Mouse (Mus musculus): ENCODE results near the gene Sema3e. TPM values are rescaled to one million over a fixed set of nuclear protein-coding genes. Genes with fewer than 3 reads are reported as not detected.

Gene Sema3e
- polyA plus RNA-seq, 1 experiment from 2014 or later = 2.0 TPM

DNA sequence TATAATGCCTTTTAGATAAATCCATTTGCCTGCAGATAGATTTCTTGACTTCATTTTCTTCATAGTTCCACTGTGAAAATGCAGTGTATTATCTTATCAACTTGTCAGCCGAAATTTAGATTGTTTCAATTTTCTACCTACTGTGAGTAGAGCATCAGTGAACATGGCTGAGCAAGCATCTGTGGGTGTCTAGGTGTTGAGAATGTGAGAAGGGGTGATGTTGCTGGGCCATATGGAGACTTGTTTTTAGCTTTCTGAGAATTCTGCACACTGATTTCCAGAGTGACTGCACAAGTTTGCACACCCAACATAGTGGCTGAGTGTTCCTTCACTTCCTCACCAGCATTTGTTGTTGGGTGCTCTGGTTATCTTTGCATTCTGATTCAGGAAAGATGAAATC lies 71.1 kb downstream of the Sema3e start:
- H3K36me3 ChIP-seq = no peaks in the 10 kb centered on the region
- no peak for DNase-seq (ENCODE audit: low spot score)
- no peak overlapping the region for H3K4me3 ChIP-seq
- H3K9me3 ChIP-seq = no peaks in the 10 kb centered on the region
- 0 out of 2 replicates have a peak, but pooled peaks cover 6% of the 10 kb centered on the region for H3K4me1 ChIP-seq (replicated peaks)
- no peak overlapping the region for H3K27ac ChIP-seq
- WGBS = 88% methylated on average over 1 of the region's 1 CpGs
- no peaks in the 10 kb centered on the region for H3K27me3 ChIP-seq (ENCODE audit: insufficient read depth, poor library complexity, severe bottlenecking)

DNA sequence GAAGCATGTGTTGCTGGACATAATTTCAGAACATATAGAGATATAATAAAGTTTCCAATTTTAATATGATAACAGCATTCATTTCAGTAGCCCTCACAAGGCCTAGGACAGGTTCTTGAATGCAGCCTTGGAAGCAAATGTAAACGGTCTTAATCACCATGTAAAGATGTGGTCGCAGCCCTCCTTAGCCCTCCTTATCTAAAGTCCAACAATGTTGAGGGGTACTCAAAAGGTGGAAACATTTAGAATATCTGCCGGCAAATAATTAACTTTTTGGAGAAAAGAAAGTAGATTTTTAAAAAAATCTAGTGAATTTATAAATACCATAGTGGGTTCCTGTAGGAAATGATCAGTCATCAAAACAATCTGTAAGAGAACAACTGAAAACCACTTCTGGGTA lies 73.6 kb downstream of the Sema3e start:
- WGBS = 92% methylated on average over 3 of the region's 3 CpGs
- Histone ChIP-seq H3K9me3 (no peaks in the 10 kb centered on the region), H3K4me1 (replicated peaks) (no peaks in the 10 kb centered on the region), H3K36me3 (no peaks in the 10 kb centered on the region), H3K4me3 (no peak overlapping the region), H3K27ac (no peak overlapping the region), H3K27me3 (ENCODE audit: insufficient read depth, poor library complexity, severe bottlenecking) (no peaks in the 10 kb centered on the region)
- DNase-seq (ENCODE audit: low spot score) = no peak

DNA sequence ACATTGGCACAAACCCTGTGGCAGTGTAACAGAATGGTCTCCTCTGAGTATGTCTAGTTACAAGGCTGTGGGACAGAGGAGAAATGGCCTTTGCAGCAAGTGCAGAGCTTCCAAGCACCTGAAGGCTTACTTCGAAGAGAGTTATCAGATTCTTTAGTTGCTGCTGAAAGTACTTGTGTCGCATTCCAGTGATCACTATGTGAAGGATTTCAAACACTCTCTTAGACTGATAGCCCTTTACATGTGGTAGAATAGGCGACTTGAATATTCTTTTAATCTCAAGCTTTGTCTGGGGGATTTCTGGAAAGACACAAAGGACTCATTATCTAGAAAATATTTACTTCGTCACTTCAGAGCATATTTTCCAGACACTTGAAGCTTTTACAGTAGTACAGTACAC lies 82.3 kb downstream of the Sema3e start:
- WGBS = 90% methylated on average over 4 of the region's 4 CpGs
- Histone ChIP-seq H3K27ac (no peak overlapping the region), H3K4me3 (no peak overlapping the region), H3K9me3 (no peaks in the 10 kb centered on the region), H3K27me3 (ENCODE audit: insufficient read depth, poor library complexity, severe bottlenecking) (no peaks in the 10 kb centered on the region), H3K36me3 (no peaks in the 10 kb centered on the region), H3K4me1 (replicated peaks) (no peaks in the 10 kb centered on the region)
- no peak for DNase-seq (ENCODE audit: low spot score)

DNA sequence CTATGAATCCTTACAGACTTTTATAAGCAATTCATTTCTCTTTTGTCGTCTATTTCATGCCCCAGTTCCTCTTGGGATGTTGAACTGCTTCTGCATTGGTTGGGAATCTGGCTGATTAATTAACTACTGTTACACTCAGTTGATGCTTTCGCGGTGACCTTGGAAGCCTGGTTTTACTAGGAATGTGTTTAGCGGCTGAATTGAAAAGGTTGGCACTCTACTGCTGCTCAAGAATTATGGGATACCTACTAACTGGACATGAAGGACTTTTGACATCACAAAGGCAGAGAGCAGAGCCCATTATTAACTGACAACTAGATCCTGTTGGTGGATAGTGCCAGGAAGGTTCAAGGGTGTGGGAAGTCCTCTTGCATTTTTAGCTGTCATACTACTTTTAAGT lies 83.9 kb downstream of the Sema3e start:
- Histone ChIP-seq H3K27me3 (ENCODE audit: insufficient read depth, poor library complexity, severe bottlenecking) (no peaks in the 10 kb centered on the region), H3K4me1 (replicated peaks) (no peaks in the 10 kb centered on the region), H3K9me3 (no peaks in the 10 kb centered on the region), H3K4me3 (no peak overlapping the region), H3K36me3 (no peaks in the 10 kb centered on the region), H3K27ac (no peak overlapping the region)
- 92% methylated on average over 4 of the region's 4 CpGs for WGBS
- DNase-seq (ENCODE audit: low spot score) = no peak

DNA sequence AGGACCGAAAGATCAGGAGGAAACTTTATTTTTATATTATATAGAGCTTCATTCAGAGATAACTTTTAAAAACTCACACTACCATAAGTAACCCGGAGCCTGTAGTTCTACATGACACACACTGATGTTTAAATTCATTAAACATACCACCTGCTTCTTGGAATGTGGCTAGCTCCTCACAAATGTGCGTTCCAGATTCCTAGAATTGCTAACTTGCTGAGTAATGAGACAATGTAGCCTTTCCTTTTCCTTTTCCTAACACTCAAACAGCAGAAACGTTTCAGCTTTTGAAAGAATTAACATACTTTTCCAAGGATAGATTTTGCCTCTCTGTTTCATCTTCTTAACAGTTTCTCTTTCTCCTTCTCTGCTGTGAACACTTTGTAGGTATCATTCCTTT lies 86.3 kb downstream of the Sema3e start:
- H3K36me3 ChIP-seq = no peaks in the 10 kb centered on the region
- H3K9me3 ChIP-seq = no peaks in the 10 kb centered on the region
- H3K4me3 ChIP-seq = no peak overlapping the region
- no peaks in the 10 kb centered on the region for H3K27me3 ChIP-seq (ENCODE audit: insufficient read depth, poor library complexity, severe bottlenecking)
- no peak overlapping the region for H3K27ac ChIP-seq
- no peak for DNase-seq (ENCODE audit: low spot score)
- no peaks in the 10 kb centered on the region for H3K4me1 ChIP-seq (replicated peaks)
- 81% methylated on average over 4 of the region's 4 CpGs for WGBS

DNA sequence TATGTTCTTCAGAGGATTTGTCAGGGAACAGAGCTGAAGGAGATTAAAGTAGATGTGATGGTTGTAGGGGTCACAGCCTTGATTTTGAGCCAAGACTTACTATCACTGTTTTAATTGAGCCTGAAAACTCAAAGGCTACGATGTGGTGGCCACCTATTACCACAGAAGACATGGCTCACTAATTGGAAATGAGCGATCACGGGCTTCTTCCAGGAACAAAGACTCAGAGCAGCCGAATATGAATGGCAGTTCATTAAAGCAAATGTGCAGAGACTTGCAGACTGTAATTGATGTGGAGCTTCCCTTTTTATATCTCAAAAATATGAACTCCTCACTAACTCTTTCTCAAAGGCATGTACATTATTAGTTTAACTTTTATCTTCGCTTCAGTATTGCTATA lies 96.8 kb downstream of the Sema3e start:
- H3K27ac ChIP-seq = no peak overlapping the region
- H3K36me3 ChIP-seq = no peaks in the 10 kb centered on the region
- no peaks in the 10 kb centered on the region for H3K27me3 ChIP-seq (ENCODE audit: insufficient read depth, poor library complexity, severe bottlenecking)
- H3K9me3 ChIP-seq = no peaks in the 10 kb centered on the region
- no peaks in the 10 kb centered on the region for H3K4me1 ChIP-seq (replicated peaks)
- DNase-seq (ENCODE audit: low spot score) = no peak
- 84% methylated on average over 5 of the region's 5 CpGs for WGBS
- no peak overlapping the region for H3K4me3 ChIP-seq

DNA sequence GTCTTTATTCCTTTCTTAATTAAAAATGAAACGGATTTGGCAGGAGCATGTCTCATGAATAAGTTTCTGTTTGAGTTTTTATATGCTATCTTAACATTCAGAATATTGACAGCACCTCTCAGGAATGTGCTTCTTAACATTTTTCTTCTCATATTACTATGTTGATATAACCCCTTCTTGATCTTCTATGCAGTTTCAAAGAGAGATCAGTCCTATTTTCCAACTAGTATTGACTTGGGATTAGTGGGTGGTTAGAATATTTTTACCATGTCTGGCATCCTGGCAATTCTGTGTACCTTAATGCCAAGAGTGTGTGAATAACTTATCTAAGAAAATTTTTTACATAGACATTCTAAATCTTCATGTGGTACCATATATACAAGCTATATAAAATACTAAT lies 101.5 kb downstream of the Sema3e start:
- DNase-seq (ENCODE audit: low spot score) = no peak
- Histone ChIP-seq H3K4me1 (replicated peaks) (no peaks in the 10 kb centered on the region), H3K27me3 (ENCODE audit: insufficient read depth, poor library complexity, severe bottlenecking) (no peaks in the 10 kb centered on the region), H3K36me3 (no peaks in the 10 kb centered on the region), H3K27ac (no peak overlapping the region), H3K4me3 (no peak overlapping the region), H3K9me3 (no peaks in the 10 kb centered on the region)
- WGBS = 71% methylated on average over 1 of the region's 1 CpGs

DNA sequence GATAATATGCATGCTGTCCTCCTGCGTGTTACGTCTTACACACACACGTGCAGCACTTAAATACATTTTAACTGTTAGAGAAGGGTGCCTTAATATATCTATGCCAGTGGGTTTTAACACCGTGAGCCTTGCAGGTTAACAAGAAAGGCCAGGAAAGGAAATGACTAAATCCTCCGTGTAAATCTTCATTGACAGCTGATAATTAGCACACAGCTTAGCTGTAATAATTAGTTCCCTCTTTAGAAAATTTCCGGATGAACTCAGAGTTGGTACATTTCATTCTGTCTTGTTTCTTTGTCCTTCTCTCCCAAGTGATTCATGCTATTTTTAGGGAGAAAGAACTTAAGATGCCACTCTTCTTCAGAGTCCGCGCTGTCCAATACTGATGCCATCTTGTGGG lies 110.9 kb downstream of the Sema3e start:
- no peaks in the 10 kb centered on the region for H3K36me3 ChIP-seq
- H3K27ac ChIP-seq = no peak overlapping the region
- no peak for DNase-seq (ENCODE audit: low spot score)
- no peak overlapping the region for H3K4me3 ChIP-seq
- no peaks in the 10 kb centered on the region for H3K27me3 ChIP-seq (ENCODE audit: insufficient read depth, poor library complexity, severe bottlenecking)
- no peaks in the 10 kb centered on the region for H3K4me1 ChIP-seq (replicated peaks)
- WGBS = 85% methylated on average over 8 of the region's 8 CpGs
- no peaks in the 10 kb centered on the region for H3K9me3 ChIP-seq

DNA sequence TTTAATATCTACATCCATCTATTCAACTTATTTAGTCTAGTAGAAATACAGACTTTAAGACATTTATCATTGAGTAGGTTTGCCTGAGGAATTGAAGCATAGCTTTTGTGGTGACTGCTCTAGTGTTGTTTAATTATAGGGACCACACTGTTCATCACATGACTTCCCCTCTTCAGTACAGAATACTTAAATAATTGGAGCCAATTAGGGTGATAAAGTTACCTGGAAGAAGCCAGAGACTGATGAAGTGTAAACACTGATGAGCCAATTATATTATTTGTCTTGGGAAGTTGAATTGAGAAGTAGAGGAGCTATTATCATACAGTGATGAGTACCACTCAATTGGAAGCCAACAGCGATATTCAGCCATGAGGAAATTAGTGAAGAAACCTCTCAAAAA lies 113.6 kb downstream of the Sema3e start:
- WGBS = 89% methylated on average over 1 of the region's 1 CpGs
- no peak for DNase-seq (ENCODE audit: low spot score)

DNA sequence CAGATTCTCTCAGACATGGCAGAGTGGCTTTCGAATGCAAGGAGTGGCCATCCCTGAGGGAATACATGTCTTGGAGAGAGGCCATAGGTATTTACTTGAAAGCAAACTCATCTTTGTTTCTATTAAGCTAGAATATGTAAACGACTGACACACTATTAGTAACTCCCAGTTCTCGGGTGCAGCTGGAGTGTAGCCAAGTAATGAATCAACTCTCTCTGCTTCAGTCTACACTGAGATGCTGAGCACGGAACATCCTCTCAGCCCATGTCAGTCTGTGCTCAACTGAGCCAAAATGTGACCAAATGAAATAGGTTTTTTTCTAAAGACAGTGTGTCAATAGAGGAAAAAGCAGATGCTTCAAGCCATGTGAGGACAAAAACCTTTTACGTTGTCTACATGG lies 137.5 kb downstream of the Sema3e start:
- no peaks in the 10 kb centered on the region for H3K9me3 ChIP-seq
- H3K4me1 ChIP-seq (replicated peaks) = no peaks in the 10 kb centered on the region
- no peaks in the 10 kb centered on the region for H3K27me3 ChIP-seq (ENCODE audit: insufficient read depth, poor library complexity, severe bottlenecking)
- DNase-seq (ENCODE audit: low spot score) = no peak
- 91% methylated on average over 5 of the region's 5 CpGs for WGBS
- no peak overlapping the region for H3K27ac ChIP-seq
- no peaks in the 10 kb centered on the region for H3K36me3 ChIP-seq
- no peak overlapping the region for H3K4me3 ChIP-seq

More for the DNA sequence above, 113.6 kb downstream of the Sema3e start:
- H3K4me1 ChIP-seq (replicated peaks) = no peaks in the 10 kb centered on the region
- H3K27me3 ChIP-seq (ENCODE audit: insufficient read depth, poor library complexity, severe bottlenecking) = no peaks in the 10 kb centered on the region
- no peaks in the 10 kb centered on the region for H3K36me3 ChIP-seq
- H3K4me3 ChIP-seq = no peak overlapping the region
- no peaks in the 10 kb centered on the region for H3K9me3 ChIP-seq
- H3K27ac ChIP-seq = no peak overlapping the region

DNA sequence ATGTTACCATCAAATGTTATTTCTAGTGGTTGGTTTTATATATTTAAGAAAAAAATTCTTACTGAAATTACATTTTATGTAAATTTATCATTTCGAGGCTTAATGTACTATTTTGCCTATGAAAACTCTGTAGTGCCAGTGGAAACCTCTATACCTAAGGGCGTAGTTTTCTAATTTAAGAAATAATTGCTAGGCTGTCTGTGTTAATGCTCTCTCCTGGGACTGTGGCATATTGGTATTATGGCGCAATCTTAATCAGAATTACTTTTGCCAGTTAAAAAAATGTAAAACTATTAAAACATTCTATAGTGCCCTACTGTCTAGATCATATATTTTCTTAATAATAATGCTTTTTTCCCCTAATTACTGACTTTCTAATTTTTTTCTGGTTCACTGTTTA lies 138.2 kb downstream of the Sema3e start:
- no peaks in the 10 kb centered on the region for H3K36me3 ChIP-seq
- no peak for DNase-seq (ENCODE audit: low spot score)
- 93% methylated on average over 3 of the region's 3 CpGs for WGBS
- H3K27me3 ChIP-seq (ENCODE audit: insufficient read depth, poor library complexity, severe bottlenecking) = no peaks in the 10 kb centered on the region
- no peaks in the 10 kb centered on the region for H3K4me1 ChIP-seq (replicated peaks)
- no peak overlapping the region for H3K27ac ChIP-seq
- no peaks in the 10 kb centered on the region for H3K9me3 ChIP-seq
- H3K4me3 ChIP-seq = no peak overlapping the region

DNA sequence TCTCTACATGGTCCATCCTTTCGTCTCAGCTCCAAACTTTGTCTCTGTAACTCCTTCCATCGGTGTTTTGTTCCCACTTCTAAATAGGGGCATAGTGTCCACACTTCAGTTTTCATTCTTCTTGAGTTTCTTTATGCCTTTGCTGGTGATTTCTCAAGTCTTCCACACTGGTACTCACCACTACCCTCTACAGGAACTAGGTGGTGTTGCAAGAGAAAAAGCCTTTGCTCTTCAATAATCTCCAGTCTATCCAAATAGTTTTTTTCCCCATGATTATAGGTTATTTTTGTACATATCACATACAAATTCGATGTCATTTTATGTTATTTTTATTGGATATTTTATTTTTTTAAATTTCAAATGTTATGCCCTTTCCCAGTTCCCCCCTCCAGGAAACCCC lies 142.7 kb downstream of the Sema3e start:
- Histone ChIP-seq H3K27ac (no peak overlapping the region), H3K9me3 (no peaks in the 10 kb centered on the region), H3K27me3 (ENCODE audit: insufficient read depth, poor library complexity, severe bottlenecking) (no peaks in the 10 kb centered on the region), H3K4me3 (no peak overlapping the region), H3K4me1 (replicated peaks) (no peaks in the 10 kb centered on the region), H3K36me3 (no peaks in the 10 kb centered on the region)
- WGBS = 63% methylated on average over 3 of the region's 3 CpGs
- DNase-seq (ENCODE audit: low spot score) = no peak

DNA sequence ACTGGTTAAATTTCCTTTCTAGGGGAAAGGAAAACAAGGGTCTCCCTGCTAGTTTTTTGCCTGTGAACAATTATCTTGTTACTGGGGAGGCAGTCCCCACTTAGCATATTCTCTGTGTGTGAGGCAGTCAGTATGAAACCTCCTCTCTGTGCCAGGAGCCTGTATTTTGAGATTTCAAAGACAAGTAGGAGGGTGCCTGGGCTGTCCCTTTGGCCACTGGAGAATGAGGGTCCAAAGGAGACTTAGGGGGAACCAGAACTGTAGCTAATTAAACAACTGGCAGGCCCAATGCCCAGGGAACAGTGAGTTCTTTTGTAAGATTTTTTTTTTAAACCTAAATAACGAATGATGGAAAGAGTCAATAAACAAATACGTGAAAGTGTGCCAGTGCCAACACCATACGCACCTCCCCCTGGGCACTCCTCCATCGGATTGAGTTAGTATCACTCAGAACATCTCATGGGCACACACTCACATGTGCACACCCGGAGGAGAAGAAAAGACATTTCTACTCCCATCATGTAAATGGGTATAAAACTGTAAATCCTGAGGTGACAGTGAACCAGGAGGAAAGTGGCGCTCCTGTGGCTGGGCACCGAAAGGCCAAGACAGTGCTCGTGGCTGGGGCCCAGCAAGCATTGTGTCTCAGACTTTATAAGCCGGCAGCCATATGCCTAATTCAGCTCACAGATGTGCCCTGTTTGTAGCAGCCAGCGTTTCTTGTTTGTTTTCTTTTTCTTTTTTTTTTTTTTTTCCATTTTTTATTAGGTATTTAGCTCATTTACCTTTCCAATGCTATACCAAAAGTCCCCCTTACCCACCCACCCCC lies 148.5 kb downstream of the Sema3e start:
- Histone ChIP-seq H3K4me3 (no peak overlapping the region), H3K36me3 (no peaks in the 10 kb centered on the region), H3K9me3 (no peaks in the 10 kb centered on the region), H3K4me1 (replicated peaks) (no peaks in the 10 kb centered on the region), H3K27ac (no peak overlapping the region), H3K27me3 (ENCODE audit: insufficient read depth, poor library complexity, severe bottlenecking) (no peaks in the 10 kb centered on the region)
- 91% methylated on average over 10 of the region's 10 CpGs for WGBS
- no peak for DNase-seq (ENCODE audit: low spot score)

DNA sequence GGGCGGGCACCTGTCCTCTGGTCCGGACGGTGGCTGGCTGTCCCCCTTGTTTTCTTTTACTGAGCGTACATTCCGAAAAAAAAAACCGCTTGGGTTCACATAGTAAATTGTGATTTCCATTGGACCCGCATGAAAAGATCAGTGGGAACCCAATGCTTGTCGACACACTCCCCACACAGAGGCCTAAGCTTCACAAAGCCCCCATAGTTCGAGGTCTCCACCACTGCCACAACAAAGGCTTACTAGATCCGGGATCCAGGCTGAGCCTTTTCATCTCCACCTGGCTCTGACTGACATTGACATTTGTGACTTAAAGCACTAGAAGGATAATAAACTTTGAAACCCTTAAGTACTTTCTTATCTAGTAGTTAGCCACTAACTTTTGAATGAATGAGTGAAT lies 155.5 kb downstream of the Sema3e start:
- no peaks in the 10 kb centered on the region for H3K4me1 ChIP-seq (replicated peaks)
- H3K36me3 ChIP-seq = no peaks in the 10 kb centered on the region
- no peaks in the 10 kb centered on the region for H3K27me3 ChIP-seq (ENCODE audit: insufficient read depth, poor library complexity, severe bottlenecking)
- no peaks in the 10 kb centered on the region for H3K9me3 ChIP-seq
- no peak overlapping the region for H3K27ac ChIP-seq
- H3K4me3 ChIP-seq = no peak overlapping the region
- 89% methylated on average over 10 of the region's 10 CpGs for WGBS
- DNase-seq (ENCODE audit: low spot score) = no peak
